Mouse (Mus musculus) testis, adult 2 months (tissue): ENCODE measurements around the gene Pdlim7.

Source experiments
- CTCF ChIP-seq: fragments of 200-500 bp; IDR thresholded peaks from 2 replicates; pipeline ENCODE4 v1.5.1; 2012; ENCODE audit warnings: low read depth, mild to moderate bottlenecking, inconsistent platforms, low read length, moderate library complexity; ENCODE audit not compliant: control insufficient read depth, insufficient read depth, insufficient replicate concordance
- POLR2A ChIP-seq: fragments of 200-500 bp; IDR thresholded peaks from 2 replicates; pipeline ENCODE4 v1.6.1; 2012; ENCODE audit warnings: low read depth, mild to moderate bottlenecking, inconsistent platforms, low read length, moderate library complexity; ENCODE audit not compliant: control insufficient read depth

DNA sequence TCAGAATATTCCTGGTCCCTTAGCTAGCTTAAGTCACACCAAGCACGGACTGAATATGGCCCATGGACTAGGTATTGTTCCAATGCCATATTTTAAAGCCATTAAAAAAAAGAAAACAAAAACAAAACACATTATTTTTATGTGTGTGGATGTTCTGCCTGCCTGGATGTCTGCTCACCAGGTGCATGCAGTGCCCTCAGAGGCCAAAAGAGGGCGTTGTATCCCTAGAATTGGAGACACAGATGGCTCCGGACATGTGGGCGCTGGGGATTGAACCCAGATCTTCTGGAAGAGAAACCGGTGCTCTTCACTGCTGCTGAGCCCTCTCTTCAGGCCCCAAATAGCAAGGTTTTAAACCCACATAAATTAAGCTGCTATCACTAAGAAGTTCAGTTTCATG lies 35.4 kb downstream of the Pdlim7 start:
- TF ChIP-seq POLR2A (no peak), CTCF (peak; percentile 60; the same call in 1 of the 2 replicates)
